Mouse (Mus musculus) urinary bladder, adult 18-20 months (tissue): ENCODE measurements around the gene Rnf215.
"Not testable (repeated sequence)": the region's sequence is repeated elsewhere in the genome, so short reads cannot be mapped to it uniquely, and the experiment has no call there.

ENCODE experiments used
- DNase-seq, 2 experiments: peaks; one replicate each; pipeline ENCODE4 v3.0.0; 2022; ENCODE audit warnings: low spot score in 2 of 2, mixed read lengths in 2 of 2

Rnf215 gene

DNA sequence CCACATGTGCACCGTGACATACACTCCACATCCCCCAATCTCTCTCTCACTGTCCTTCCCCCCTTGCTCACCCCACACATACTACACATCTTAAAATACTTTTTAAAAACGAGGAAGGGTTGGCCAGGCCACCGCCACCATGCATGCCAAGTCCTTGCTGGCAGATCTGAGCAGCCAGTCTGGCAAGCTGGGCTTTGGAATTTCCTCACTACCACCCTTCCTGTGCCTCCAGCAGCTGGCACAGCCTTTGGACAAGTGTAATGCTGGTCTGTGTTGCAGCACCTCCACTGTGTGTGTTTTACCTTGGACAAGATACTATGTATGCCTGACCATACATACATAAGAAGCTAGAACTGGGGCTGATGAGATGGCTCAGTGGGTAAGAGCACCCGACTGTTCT is 21.5 kb upstream of the Rnf215 start:
- no peak for DNase-seq

GRCm38 (mm10) chr11:4113970-4114369 is 21.0 kb upstream of the Rnf215 start:
- no peak for DNase-seq

GRCm38 (mm10) chr11:4114541-4114940 is 20.5 kb upstream of the Rnf215 start:
- not testable (repeated sequence) for DNase-seq

- no peak for DNase-seq
Observed at GRCm38 (mm10) chr11:4115407-4115806, 19.6 kb upstream of the Rnf215 start.

GRCm38 (mm10) chr11:4116458-4117141 is 18.4 kb upstream of the Rnf215 start:
- no peak for DNase-seq

- DNase-seq = no peak
Observed at GRCm38 (mm10) chr11:4117372-4118071, 17.5 kb upstream of the Rnf215 start.

DNA sequence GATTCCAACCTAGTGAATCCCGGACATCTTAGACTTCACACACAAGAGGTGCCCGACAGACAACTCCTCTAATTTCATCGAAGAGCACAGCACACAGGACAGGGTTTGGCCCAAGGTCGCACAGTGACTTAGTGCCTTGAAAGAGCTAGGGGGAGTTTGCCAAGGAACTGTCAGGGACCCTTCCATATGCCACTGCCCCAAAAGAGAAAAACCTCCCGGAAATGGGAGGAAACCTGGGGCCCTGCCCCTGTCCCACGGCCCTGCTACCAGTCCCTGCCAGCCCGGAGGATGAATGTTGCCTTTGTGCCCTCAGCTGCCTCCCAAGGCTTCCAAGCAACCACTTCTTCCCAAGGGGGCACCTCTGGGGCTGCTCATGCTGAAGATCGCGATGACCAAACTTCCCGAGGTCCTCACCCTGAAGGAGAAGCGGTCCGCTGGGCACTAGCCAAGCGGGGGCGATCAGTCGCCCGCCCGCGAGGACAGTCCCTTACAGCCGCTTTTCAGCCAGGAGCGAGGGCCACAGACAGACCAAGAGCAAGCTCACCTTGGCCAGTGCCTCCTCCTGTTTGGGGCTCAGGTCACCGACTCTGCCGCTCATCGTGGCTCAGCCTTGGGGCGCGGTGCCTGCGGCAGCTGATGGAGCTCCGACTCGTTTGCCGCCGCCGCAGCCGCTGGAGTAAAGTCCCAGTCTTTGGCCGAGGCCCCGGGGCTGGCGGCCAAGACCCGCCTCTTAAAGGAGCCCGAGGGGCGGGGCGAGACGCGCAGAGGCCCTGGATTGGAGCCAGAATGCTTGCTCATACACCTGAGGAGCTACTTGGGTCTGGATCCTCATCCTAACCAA is 16.7 kb upstream of the Rnf215 start:
- peak; percentile 67 to 81 for DNase-seq

DNA sequence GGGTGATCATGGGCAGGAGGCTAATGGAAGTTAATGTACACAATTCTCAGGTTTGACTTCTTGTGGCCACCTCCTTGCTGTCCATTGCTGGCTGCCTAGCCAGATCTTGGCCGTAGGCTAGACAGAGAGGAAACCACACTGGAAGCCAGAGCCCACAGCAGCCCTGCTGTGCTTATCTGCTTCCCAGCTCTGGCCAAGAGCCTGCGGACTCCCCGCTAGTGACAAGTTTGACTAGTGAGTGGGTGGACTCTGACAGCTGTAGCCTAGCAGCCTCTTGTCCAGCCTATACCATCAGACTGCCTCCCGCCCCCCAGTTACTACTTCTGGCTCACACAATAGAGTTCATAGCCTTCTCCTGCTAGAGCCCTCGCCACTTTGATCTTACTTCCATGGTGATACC is 15.4 kb upstream of the Rnf215 start:
- DNase-seq = no peak

DNA sequence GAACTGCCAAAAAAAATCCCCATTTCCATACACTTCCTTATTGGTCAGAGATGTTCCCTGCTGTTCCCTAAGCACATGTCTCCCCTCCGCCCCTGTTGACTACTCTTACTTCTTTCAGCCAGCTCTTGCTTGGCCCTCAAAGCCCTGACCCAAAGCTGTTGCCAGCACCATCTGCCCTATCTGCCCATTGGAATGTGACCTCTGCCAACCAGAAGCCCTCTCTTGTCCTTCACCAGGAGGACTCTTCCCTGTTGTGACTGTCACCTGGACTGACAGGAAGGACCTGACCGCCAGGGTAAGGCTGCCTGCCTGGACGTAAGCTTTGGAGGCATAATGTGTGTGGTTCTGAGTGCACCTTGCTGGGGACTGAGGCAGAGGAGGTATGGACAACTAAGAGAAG is 13.3 kb upstream of the Rnf215 start:
- no peak for DNase-seq

DNA sequence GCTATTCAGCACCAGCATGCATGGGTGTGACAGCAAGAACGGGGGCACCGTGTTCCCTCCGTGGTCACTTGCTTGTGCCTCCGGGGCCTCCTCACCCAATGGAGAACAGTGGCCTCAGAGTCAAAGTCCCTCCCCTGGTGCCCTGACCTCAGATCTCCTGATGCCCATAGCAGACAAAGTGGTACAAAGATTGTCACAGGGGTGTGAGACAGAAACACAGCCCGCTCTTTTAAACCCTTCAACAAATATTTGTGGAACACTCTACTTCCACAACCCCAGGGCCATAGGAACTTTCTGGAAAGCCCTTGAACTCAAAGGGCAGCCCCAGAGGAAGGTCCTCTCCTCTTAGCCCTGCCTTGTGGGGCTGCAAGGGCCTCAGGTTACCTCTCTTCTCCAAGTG is 12.8 kb upstream of the Rnf215 start:
- no peak for DNase-seq

- no peak for DNase-seq
Observed at GRCm38 (mm10) chr11:4122742-4123579, 12.0 kb upstream of the Rnf215 start, which contains the start of gene Sec14l2. Sec14l2 (minus strand) TSS chr11:4123415.

DNA sequence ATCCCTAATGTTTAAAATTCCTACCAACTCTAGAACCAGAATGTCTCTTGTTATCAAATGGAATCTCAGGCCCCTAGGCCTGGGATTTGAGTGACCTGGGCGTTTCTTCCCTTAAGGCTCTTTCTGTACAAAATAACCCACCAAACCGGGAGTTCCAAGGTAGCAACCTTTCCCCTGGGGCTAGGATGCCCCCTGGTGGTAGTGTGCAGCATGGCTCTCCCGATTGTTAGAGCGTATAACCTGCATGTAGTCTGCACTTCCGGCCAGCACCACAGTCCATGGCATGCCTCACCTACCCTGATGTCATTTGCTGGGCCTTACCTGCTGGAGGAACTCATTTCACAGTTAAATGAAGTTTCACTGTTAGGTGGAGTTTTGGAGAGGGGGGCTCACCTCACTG is 11.1 kb upstream of the Rnf215 start:
- peak in 1 of 2 experiments; percentile 19 for DNase-seq

- no peak for DNase-seq
Observed at GRCm38 (mm10) chr11:4127059-4127458, 7.9 kb upstream of the Rnf215 start.

DNA sequence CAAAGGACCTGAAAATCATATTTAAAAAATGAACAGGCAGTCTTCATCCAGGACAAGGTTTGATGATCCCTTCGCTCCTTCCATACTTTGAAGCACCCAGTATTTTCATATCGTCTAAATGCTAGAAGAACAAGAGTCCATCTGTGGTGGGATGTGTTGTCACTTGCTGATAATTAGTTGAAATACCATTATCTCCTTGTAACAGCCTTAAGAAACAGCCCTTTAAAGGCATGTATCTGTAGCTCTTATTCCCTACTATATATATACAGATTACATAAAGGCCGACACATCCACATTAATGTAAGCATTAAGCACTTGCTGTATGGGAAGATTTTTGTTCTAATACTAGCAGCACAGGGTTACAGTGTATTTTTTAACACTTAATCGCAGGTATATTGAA is 6.5 kb upstream of the Rnf215 start:
- DNase-seq = not testable (repeated sequence)

GRCm38 (mm10) chr11:4133450-4133849 is 1.6 kb upstream of the Rnf215 start:
- no peak for DNase-seq

- no peak for DNase-seq
Observed at GRCm38 (mm10) chr11:4134400-4134799, 602 bp upstream of the Rnf215 start.

- no peak for DNase-seq
Observed at GRCm38 (mm10) chr11:4138964-4139363, 4.0 kb downstream of the Rnf215 start.

DNA sequence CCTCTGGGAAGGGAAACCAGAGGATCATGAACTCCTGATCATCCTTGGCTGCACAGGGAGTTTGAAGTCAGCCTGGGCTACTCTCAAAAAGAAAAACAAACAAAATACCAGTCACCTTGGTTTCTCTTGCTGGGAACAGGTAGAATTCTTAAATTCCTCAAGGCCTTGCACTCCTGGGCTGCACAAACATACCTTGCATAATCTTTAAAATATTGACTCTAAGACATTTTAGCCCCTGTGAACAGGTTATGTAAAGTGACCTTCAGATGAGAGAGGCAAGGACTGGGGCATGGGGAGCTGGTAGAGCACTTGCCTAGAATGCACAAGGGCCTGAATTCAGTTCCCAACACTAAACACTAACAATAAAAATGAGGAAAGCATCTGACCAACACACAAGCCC is 6.5 kb downstream of the Rnf215 start:
- DNase-seq = no peak

DNA sequence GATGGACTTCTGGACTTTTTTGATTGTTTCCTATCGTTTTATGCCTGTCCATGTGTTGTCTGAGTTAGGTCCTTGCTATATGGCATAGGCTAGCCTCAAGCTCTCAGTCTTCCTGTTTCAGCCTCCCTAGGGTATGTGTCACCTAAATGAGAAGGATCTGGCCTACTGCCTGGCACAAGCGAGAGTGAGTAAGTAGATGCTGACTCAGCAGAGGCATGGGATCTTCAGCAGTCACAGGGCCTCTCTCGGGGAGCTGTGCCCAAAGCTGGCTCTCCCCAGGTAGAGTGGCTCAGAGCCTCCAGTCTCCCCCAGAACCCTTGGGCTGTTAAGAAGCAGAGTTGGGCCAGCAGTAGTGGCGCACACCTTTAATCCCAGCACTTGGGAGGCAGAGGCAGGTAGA is 7.3 kb downstream of the Rnf215 start:
- DNase-seq = no peak

DNA sequence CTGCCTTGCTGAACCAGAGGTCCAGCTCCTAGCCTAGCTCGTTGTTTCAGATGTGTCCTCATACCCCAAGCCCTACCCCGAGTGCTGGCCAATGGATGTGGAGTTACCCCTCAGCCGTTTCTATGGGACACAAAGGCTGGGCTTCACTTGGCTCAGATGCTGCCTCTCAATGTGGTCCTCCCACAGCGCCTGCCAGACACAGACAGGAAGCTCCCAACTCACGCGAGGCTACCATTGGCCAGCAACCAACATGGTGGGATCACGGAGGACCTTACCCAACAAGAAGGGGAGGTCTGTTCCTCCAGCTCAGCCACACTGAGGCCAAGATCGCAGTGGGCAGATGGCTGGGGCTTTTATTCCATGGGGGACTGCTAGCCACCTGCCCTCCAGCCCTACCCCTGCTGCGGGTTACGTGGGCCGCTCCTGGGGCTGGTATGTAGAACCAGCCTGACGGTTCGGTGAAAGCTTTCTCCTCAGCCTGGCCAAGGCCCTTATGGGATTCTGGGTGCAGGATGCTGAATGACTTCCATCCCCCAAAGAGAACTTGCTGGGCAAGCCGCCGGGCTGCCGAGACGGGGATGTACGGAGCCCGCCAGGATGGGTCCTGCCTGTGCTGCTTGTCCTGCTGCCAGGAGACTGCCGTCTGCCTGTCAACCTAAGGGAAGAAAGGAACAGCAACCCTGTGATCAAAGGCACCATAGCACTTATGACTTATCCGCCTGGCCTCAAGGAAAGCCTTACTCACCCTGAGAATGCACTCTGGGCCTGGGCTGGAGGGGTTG is 8.5 kb downstream of the Rnf215 start:
- no peak for DNase-seq

DNA sequence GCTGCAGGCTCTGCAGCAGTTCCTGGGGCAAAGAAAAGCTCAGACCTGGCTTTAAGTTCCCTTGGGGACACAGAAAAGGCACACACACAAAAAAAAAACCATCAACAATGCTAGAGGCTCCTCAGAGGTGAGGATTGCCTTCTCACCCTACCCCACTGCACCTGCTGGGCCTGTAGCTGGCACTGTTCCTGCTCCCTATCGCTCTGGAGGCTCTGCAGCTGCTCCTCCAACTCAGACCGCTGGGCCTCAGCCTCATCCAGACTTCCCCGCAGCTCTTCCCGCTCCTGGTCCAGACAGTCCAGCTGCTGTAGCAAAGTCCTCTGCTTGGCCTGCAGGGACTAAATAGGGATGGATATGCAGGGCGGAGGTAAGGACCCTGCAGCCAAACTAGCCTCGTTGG is 11.4 kb downstream of the Rnf215 start:
- DNase-seq = no peak
